Mouse (Mus musculus): Measurements from ENCODE around the gene Ctcf. TPM values are rescaled to one million over a fixed set of nuclear protein-coding genes. Genes with fewer than 3 reads are reported as not detected.
A peak's percentile ranks its signal among the peaks of the same experiment; 100 is the strongest.

The Ctcf gene
- polyA plus RNA-seq, 1 experiment from 2014 or later, result 152 TPM

- Histone ChIP-seq H3K9me3 (no peaks in the 10 kb centered on the region), H3K4me2 (replicated peaks) (peak overlapping the region; percentile 96), H3K9ac (replicated peaks) (0 out of 2 replicates have a peak overlapping the region, but pooled peaks have one; percentile 62), H3K4me1 (peaks cover 28% of the 10 kb centered on the region), H3K27me3 (no peaks in the 10 kb centered on the region), H3K36me3 (peaks cover 9% of the 10 kb centered on the region), H3K4me3 (peak overlapping the region; percentile 61), H3K27ac (replicated peaks) (no peak overlapping the region)
- no peak for ATAC-seq (replicated peaks)
- 75% methylated on average over 12 of the region's 12 CpGs for WGBS
These were observed 70.1 kb downstream of the Ctcf start for GRCm38 (mm10) chr8:105706426-105706825.

DNA sequence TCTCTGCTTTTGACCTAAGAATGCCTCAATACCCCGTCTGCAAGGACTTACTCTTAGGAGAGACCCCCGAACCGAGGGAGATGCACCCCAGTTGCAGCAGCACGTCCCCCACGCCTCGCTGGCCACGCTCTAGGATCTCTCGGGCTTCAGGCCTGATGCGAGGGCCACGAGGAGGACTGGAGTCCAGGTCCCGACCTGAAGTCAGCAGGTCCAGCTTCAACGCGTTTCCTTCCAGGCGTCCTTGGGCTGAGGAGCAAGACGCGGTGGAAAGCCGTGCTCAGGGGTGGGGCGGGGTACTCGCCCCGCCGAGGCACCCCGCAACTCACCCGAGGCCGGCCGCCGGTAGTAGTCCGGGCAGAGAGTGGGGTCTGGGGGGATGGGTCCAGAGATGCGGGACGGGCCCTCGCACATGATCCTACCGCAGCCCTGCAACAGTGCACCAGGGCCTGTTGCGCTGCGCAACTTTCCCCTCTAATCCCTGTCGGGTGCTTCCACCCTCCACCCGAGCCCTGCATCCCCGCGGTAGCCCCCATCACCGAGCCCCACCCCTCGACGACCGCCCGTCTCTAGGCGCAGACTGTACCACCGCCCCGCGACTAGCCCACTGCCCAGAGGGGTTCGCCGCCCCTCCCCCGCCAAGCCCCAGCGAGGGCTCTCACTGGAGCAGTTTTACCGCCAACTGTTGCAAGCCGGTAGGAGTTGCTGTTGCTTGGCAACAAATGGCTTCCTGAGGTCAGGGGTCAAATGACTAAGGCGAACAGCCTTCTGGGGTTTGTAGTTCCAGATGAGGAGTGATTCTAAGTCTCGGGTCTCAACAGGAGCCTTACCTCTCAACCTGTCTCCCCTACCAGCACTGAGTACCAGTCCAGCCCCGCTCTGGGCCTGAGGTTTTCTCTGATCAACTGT, 71.4 kb downstream of the Ctcf start, which contains the start of the genes 4933405L10Rik and Enkd1:
4933405L10Rik (plus strand) TSS at position 158 of the 906 bp plus-strand sequence.
Enkd1 (minus strand) TSS at position 713 of the 906 bp plus-strand sequence.
- Histone ChIP-seq H3K4me3 (peak within 1 kb of the TSS; percentile 61), H3K27me3 (no peaks in the 10 kb centered on the region), H3K9me3 (no peaks in the 10 kb centered on the region), H3K4me1 (peaks cover 19% of the 10 kb centered on the region), H3K36me3 (peaks cover 9% of the 10 kb centered on the region), H3K9ac (replicated peaks) (peak within 1 kb of the TSS; percentile 62), H3K4me2 (replicated peaks) (peak within 1 kb of the TSS; percentile 96), H3K27ac (replicated peaks) (no peak within 1 kb of the TSS)
- whole genome bisulfite sequencing, result under 1% methylated on average over 55 of the region's 55 CpGs
- peak; percentile 84 for ATAC-seq (replicated peaks)

DNA sequence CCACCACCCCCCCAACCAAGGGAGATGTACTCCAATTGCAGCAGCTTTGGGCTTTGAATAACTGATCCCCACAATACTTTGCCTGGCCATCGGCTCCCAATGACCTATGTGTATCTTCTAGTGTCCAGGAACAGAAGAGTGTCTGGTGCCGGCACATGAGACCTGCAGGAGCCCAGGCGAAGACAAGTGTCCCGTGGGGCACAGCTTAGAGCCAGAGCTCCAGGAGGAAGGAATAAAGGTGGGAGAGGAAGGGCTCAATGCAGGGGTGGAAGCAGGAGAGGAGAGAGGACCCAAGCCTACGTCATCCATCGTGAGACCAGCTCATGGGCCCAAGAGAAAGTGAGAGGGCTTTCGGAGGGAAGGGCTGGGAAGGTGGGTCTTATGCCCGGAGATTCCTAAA, 72.3 kb downstream of the Ctcf start:
- 90% methylated on average over 8 of the region's 8 CpGs for WGBS
- peak; percentile 0; the same call in 1 of the 2 replicates for ATAC-seq (replicated peaks)

GRCm38 (mm10) chr8:105709317-105709716, 72.9 kb downstream of the Ctcf start:
- Histone ChIP-seq H3K9ac (replicated peaks) (no peak overlapping the region), H3K36me3 (no peaks in the 10 kb centered on the region), H3K4me3 (no peak overlapping the region), H3K27ac (replicated peaks) (no peak overlapping the region), H3K9me3 (no peaks in the 10 kb centered on the region), H3K4me2 (replicated peaks) (no peak overlapping the region), H3K4me1 (peaks cover 19% of the 10 kb centered on the region), H3K27me3 (no peaks in the 10 kb centered on the region)
- ATAC-seq (replicated peaks), result no peak
- 82% methylated on average over 14 of the region's 14 CpGs for WGBS

More for the DNA sequence above, 72.3 kb downstream of the Ctcf start:
- Histone ChIP-seq H3K4me2 (replicated peaks) (no peak overlapping the region), H3K27me3 (no peaks in the 10 kb centered on the region), H3K4me1 (peaks cover 19% of the 10 kb centered on the region), H3K36me3 (peaks cover 3% of the 10 kb centered on the region; the same call in 1 of the 2 replicates), H3K27ac (replicated peaks) (no peak overlapping the region), H3K9ac (replicated peaks) (no peak overlapping the region), H3K4me3 (no peak overlapping the region), H3K9me3 (no peaks in the 10 kb centered on the region)

GRCm38 (mm10) chr8:105712286-105712685, 75.9 kb downstream of the Ctcf start:
- Histone ChIP-seq H3K27ac (replicated peaks) (no peak overlapping the region), H3K4me3 (no peak overlapping the region), H3K36me3 (peaks cover 13% of the 10 kb centered on the region), H3K27me3 (no peaks in the 10 kb centered on the region), H3K4me1 (peaks cover 7% of the 10 kb centered on the region), H3K9ac (replicated peaks) (no peak overlapping the region), H3K4me2 (replicated peaks) (no peak overlapping the region), H3K9me3 (no peaks in the 10 kb centered on the region)
- WGBS, result 90% methylated on average over 3 of the region's 3 CpGs
- no peak for ATAC-seq (replicated peaks)

- Histone ChIP-seq H3K4me2 (replicated peaks) (no peak overlapping the region), H3K27me3 (no peaks in the 10 kb centered on the region), H3K4me3 (no peak overlapping the region), H3K9me3 (no peaks in the 10 kb centered on the region), H3K27ac (replicated peaks) (no peak overlapping the region), H3K36me3 (peaks cover 15% of the 10 kb centered on the region), H3K9ac (replicated peaks) (no peak overlapping the region), H3K4me1 (no peaks in the 10 kb centered on the region)
- 8% methylated on average over 3 of the region's 3 CpGs for WGBS
- ATAC-seq (replicated peaks), result 0 out of 2 replicates have a peak, but pooled peaks have one; percentile 10
These were observed 77.8 kb downstream of the Ctcf start for GRCm38 (mm10) chr8:105714139-105714538.

DNA sequence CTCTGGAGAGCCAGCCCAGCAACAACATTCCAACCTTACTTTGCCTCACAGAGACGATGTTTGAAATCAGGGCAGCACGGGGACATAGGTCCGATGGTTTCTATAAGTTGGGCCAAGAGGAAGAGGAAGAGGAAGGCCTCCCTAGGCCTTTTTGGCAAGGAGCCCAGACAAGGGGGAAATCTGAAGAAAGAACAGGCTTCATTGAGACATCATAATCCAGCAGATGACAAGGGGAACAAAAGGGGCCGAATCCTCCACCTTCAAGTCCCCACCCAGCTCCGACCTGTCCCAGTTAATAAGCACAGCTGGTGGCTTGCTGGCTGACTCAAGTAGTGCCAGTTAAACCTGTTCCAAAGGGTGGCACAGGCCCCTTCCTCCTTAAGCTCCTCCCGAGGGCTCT, 78.7 kb downstream of the Ctcf start:
- Histone ChIP-seq H3K36me3 (peaks cover 19% of the 10 kb centered on the region), H3K9me3 (no peaks in the 10 kb centered on the region), H3K27me3 (no peaks in the 10 kb centered on the region), H3K4me3 (no peak overlapping the region), H3K4me2 (replicated peaks) (no peak overlapping the region), H3K9ac (replicated peaks) (no peak overlapping the region), H3K27ac (replicated peaks) (peak overlapping the region; percentile 27; the same call in 1 of the 2 replicates), H3K4me1 (no peaks in the 10 kb centered on the region)
- ATAC-seq (replicated peaks), result no peak
- 72% methylated on average over 6 of the region's 6 CpGs for WGBS

DNA sequence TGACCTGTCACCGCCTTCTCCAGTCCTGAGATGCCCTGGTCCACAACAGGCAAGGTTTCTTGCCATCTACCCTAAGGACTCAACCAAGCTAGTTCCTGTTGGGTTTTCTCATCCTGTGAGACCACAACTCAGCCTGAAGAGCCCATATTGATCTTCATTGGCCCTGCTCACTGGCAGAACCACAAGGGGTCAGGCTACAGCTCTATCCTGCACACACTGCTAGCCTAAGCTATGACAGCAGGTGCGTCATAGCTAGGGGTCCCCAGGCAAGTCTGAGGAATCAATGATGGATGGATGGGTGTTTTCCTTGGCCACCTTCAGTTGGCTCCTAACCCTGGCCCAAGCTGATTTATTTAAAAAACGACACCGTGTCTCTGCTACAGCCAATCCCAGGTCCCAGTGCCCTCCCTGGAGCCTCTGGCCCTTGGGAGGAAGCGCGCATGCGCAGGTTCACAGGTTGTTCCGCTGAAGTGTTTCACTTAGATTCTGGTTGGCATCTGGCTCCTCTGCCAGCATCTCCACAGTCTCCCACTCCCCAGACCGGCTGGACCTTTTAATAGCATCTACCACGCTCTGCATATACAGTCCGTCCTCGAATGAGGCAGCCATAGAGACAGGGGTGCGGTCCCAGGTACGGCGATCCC, 80.1 kb downstream of the Ctcf start:
- H3K9ac ChIP-seq (replicated peaks), result no peak overlapping the region
- no peak for ATAC-seq (replicated peaks)
- WGBS, result 96% methylated on average over 15 of the region's 15 CpGs

GRCm38 (mm10) chr8:105719637-105720036, 83.3 kb downstream of the Ctcf start:
- Histone ChIP-seq H3K4me3 (no peak overlapping the region), H3K9ac (replicated peaks) (no peak overlapping the region), H3K4me2 (replicated peaks) (no peak overlapping the region), H3K36me3 (peaks cover 37% of the 10 kb centered on the region), H3K9me3 (no peaks in the 10 kb centered on the region), H3K27ac (replicated peaks) (no peak overlapping the region), H3K4me1 (no peaks in the 10 kb centered on the region), H3K27me3 (no peaks in the 10 kb centered on the region)
- 89% methylated on average over 4 of the region's 4 CpGs for WGBS
- ATAC-seq (replicated peaks), result no peak

More for the DNA sequence above, 80.1 kb downstream of the Ctcf start:
- Histone ChIP-seq H3K4me2 (replicated peaks) (no peak overlapping the region), H3K27ac (replicated peaks) (no peak overlapping the region), H3K36me3 (peaks cover 19% of the 10 kb centered on the region), H3K4me3 (no peak overlapping the region), H3K27me3 (no peaks in the 10 kb centered on the region), H3K4me1 (no peaks in the 10 kb centered on the region), H3K9me3 (no peaks in the 10 kb centered on the region)

- no peak overlapping the region for H3K4me2 ChIP-seq (replicated peaks)
- peaks cover 50% of the 10 kb centered on the region for H3K36me3 ChIP-seq
- ATAC-seq (replicated peaks), result no peak
- no peak overlapping the region for H3K27ac ChIP-seq (replicated peaks)
- no peaks in the 10 kb centered on the region for H3K9me3 ChIP-seq
- no peak overlapping the region for H3K9ac ChIP-seq (replicated peaks)
- H3K4me1 ChIP-seq, result no peaks in the 10 kb centered on the region
- H3K27me3 ChIP-seq, result no peaks in the 10 kb centered on the region
- H3K4me3 ChIP-seq, result no peak overlapping the region
- 91% methylated on average over 9 of the region's 9 CpGs for WGBS
These were observed 86.5 kb downstream of the Ctcf start for GRCm38 (mm10) chr8:105722861-105723260.

GRCm38 (mm10) chr8:105725726-105726125, 89.4 kb downstream of the Ctcf start:
- Histone ChIP-seq H3K4me2 (replicated peaks) (no peak overlapping the region), H3K9ac (replicated peaks) (no peak overlapping the region), H3K4me3 (no peak overlapping the region), H3K27me3 (no peaks in the 10 kb centered on the region), H3K36me3 (peaks cover 51% of the 10 kb centered on the region), H3K4me1 (no peaks in the 10 kb centered on the region), H3K9me3 (no peaks in the 10 kb centered on the region), H3K27ac (replicated peaks) (no peak overlapping the region)
- no peak for ATAC-seq (replicated peaks)
- WGBS, result 90% methylated on average over 5 of the region's 5 CpGs

All from forebrain, embryonic 15.5 days (tissue).